Mouse (Mus musculus): ENCODE measurements at regions not wholly inside any gene's neighbourhood (a gene's known extent, or its start where the extent isn't known, plus 50 kb on each side); places are given as distances from the start of the nearest gene placed in this dataset.

- no peaks in the 10 kb centered on the region for H3K79me2 ChIP-seq (replicated peaks; ENCODE audit: control insufficient read depth, insufficient read depth, low read length)
- no peak overlapping the region for H3K9ac ChIP-seq (ENCODE audit: low read depth, low read length)
- no peak for DNase-seq
- 91% methylated on average over 8 of the region's 9 CpGs for WGBS
- peaks cover 4% of the 10 kb centered on the region for H3K4me1 ChIP-seq (ENCODE audit: control insufficient read depth, insufficient read depth, low read length)
- H3K36me3 ChIP-seq (ENCODE audit: control insufficient read depth, insufficient read depth, low read length) = no peaks in the 10 kb centered on the region
- no peak overlapping the region for H3K27ac ChIP-seq
- intact Hi-C loops (cut with DNase I) = no loop called here
- no peaks in the 10 kb centered on the region for H3K27me3 ChIP-seq (ENCODE audit: control insufficient read depth, insufficient read depth, low read length)
- no peak for TF ChIP-seq CTCF (IDR thresholded peaks at IDR 0.05)
- TF ChIP-seq EP300 (IDR thresholded peaks at IDR 0.05; ENCODE audit: insufficient read depth, low read depth, low read length) = no peak
- H3K4me3 ChIP-seq = no peak overlapping the region
Observed at GRCm38 (mm10) chr1:71900106-71901074, 247.4 kb upstream of the Fn1 start.

- H3K4me3 ChIP-seq = no peak overlapping the region
- H3K36me3 ChIP-seq (ENCODE audit: control insufficient read depth, insufficient read depth, low read length) = no peaks in the 10 kb centered on the region
- no peak overlapping the region for H3K9ac ChIP-seq (ENCODE audit: low read depth, low read length)
- H3K4me1 ChIP-seq (ENCODE audit: control insufficient read depth, insufficient read depth, low read length) = peaks cover 4% of the 10 kb centered on the region
- WGBS = 79% methylated on average over 8 of the region's 8 CpGs
- no peak for DNase-seq
- no peaks in the 10 kb centered on the region for H3K79me2 ChIP-seq (replicated peaks; ENCODE audit: control insufficient read depth, insufficient read depth, low read length)
- no peaks in the 10 kb centered on the region for H3K27me3 ChIP-seq (ENCODE audit: control insufficient read depth, insufficient read depth, low read length)
- no peak for TF ChIP-seq POLR2A (IDR thresholded peaks at IDR 0.05; ENCODE audit: insufficient read depth, low read depth, low read length)
- TF ChIP-seq CTCF (IDR thresholded peaks at IDR 0.05) = no peak
- no peak for TF ChIP-seq EP300 (IDR thresholded peaks at IDR 0.05; ENCODE audit: insufficient read depth, low read depth, low read length)
- no peak overlapping the region for H3K27ac ChIP-seq
- intact Hi-C loops (cut with DNase I) = no loop called here
Observed at GRCm38 (mm10) chr1:71899128-71899527, 246.1 kb upstream of the Fn1 start.

- Histone ChIP-seq H3K4me3 (no peak overlapping the region), H3K36me3 (ENCODE audit: control insufficient read depth, insufficient read depth, low read length) (no peaks in the 10 kb centered on the region), H3K9ac (ENCODE audit: low read depth, low read length) (no peak overlapping the region), H3K79me2 (replicated peaks; ENCODE audit: control insufficient read depth, insufficient read depth, low read length) (no peaks in the 10 kb centered on the region), H3K4me1 (ENCODE audit: control insufficient read depth, insufficient read depth, low read length) (peaks cover 4% of the 10 kb centered on the region), H3K27ac (no peak overlapping the region), H3K27me3 (ENCODE audit: control insufficient read depth, insufficient read depth, low read length) (no peaks in the 10 kb centered on the region)
- TF ChIP-seq EP300 (IDR thresholded peaks at IDR 0.05; ENCODE audit: insufficient read depth, low read depth, low read length) (no peak), POLR2A (IDR thresholded peaks at IDR 0.05; ENCODE audit: insufficient read depth, low read depth, low read length) (no peak), CTCF (IDR thresholded peaks at IDR 0.05) (no peak)
- DNase-seq = no peak
- intact Hi-C loops (cut with DNase I) = no loop called here
- 71% methylated on average over 6 of the region's 6 CpGs for WGBS
Observed at GRCm38 (mm10) chr1:71898198-71898597, 245.2 kb upstream of the Fn1 start.

GRCm38 (mm10) chr1:71897464-71898051, 244.6 kb upstream of the Fn1 start:
- H3K9ac ChIP-seq (ENCODE audit: low read depth, low read length) = no peak overlapping the region
- WGBS = 27% methylated on average over 8 of the region's 8 CpGs
- H3K27me3 ChIP-seq (ENCODE audit: control insufficient read depth, insufficient read depth, low read length) = no peaks in the 10 kb centered on the region
- no peaks in the 10 kb centered on the region for H3K79me2 ChIP-seq (replicated peaks; ENCODE audit: control insufficient read depth, insufficient read depth, low read length)
- no peak overlapping the region for H3K4me3 ChIP-seq
- intact Hi-C loops (cut with DNase I) = no loop called here
- TF ChIP-seq CTCF (IDR thresholded peaks at IDR 0.05) (no peak), EP300 (IDR thresholded peaks at IDR 0.05; ENCODE audit: insufficient read depth, low read depth, low read length) (no peak)
- H3K27ac ChIP-seq = no peak overlapping the region
- DNase-seq = peak in 1 of 2 experiments; percentile 24
- peaks cover 4% of the 10 kb centered on the region for H3K4me1 ChIP-seq (ENCODE audit: control insufficient read depth, insufficient read depth, low read length)
- no peaks in the 10 kb centered on the region for H3K36me3 ChIP-seq (ENCODE audit: control insufficient read depth, insufficient read depth, low read length)

GRCm38 (mm10) chr1:71896141-71896725, 243.2 kb upstream of the Fn1 start:
- 29% methylated on average over 11 of the region's 11 CpGs for WGBS
- TF ChIP-seq EP300 (IDR thresholded peaks at IDR 0.05; ENCODE audit: insufficient read depth, low read depth, low read length) (no peak), CTCF (IDR thresholded peaks at IDR 0.05) (no peak)
- Histone ChIP-seq H3K27me3 (ENCODE audit: control insufficient read depth, insufficient read depth, low read length) (no peaks in the 10 kb centered on the region), H3K9ac (ENCODE audit: low read depth, low read length) (no peak overlapping the region), H3K79me2 (replicated peaks; ENCODE audit: control insufficient read depth, insufficient read depth, low read length) (no peaks in the 10 kb centered on the region), H3K4me1 (ENCODE audit: control insufficient read depth, insufficient read depth, low read length) (peaks cover 4% of the 10 kb centered on the region), H3K27ac (peak overlapping the region; percentile 17; the same call in 1 of the 2 replicates), H3K36me3 (ENCODE audit: control insufficient read depth, insufficient read depth, low read length) (no peaks in the 10 kb centered on the region), H3K4me3 (peak overlapping the region; percentile 1; the same call in 1 of the 2 replicates)
- peak in 1 of 2 experiments; percentile 19 for DNase-seq
- intact Hi-C loops (cut with DNase I) = no loop called here

- H3K36me3 ChIP-seq (ENCODE audit: control insufficient read depth, insufficient read depth, low read length) = no peaks in the 10 kb centered on the region
- H3K79me2 ChIP-seq (replicated peaks; ENCODE audit: control insufficient read depth, insufficient read depth, low read length) = no peaks in the 10 kb centered on the region
- no peaks in the 10 kb centered on the region for H3K27me3 ChIP-seq (ENCODE audit: control insufficient read depth, insufficient read depth, low read length)
- TF ChIP-seq EP300 (IDR thresholded peaks at IDR 0.05; ENCODE audit: insufficient read depth, low read depth, low read length) (no peak), POLR2A (IDR thresholded peaks at IDR 0.05; ENCODE audit: insufficient read depth, low read depth, low read length) (no peak), CTCF (IDR thresholded peaks at IDR 0.05) (no peak)
- H3K4me1 ChIP-seq (ENCODE audit: control insufficient read depth, insufficient read depth, low read length) = peaks cover 4% of the 10 kb centered on the region
- no peak for DNase-seq
- H3K27ac ChIP-seq = no peak overlapping the region
- intact Hi-C loops (cut with DNase I) = no loop called here
- no peak overlapping the region for H3K9ac ChIP-seq (ENCODE audit: low read depth, low read length)
- no peak overlapping the region for H3K4me3 ChIP-seq
- WGBS = 15% methylated on average over 5 of the region's 5 CpGs
Observed at GRCm38 (mm10) chr1:71893636-71894035, 240.6 kb upstream of the Fn1 start.
